Mouse (Mus musculus) olfactory bulb, adult 2 months (tissue): ENCODE results near the gene Tex14.

ENCODE experiments used
- CTCF ChIP-seq: fragments of 200-500 bp; IDR thresholded peaks from 2 replicates; pipeline ENCODE4 v1.5.1; 2012; ENCODE audit warnings: low read depth, mild to moderate bottlenecking, low read length, moderate library complexity; ENCODE audit not compliant: insufficient read depth
- POLR2A ChIP-seq: fragments of 200-500 bp; IDR thresholded peaks from 2 replicates; pipeline ENCODE4 v1.6.1; 2012; ENCODE audit warnings: mild to moderate bottlenecking, low read depth, low read length, moderate library complexity; ENCODE audit not compliant: insufficient read depth

DNA sequence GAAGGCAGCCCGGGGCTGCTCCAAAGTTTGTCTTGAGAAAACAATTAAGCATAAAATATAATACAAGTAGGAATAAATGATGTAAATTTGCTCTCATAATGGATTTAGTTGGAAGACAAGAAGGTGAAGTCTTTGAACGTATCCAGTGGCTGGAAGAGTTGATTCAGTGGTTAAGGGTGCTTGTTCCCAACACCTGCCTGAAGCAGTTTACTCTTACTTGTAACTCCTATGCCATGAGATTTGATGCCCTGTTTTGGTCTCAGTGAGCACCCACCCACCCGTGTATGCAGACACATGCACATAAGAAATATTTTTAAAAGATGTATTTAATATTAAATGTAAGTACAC, 44.3 kb downstream of the Tex14 start:
- TF ChIP-seq CTCF (no peak), POLR2A (no peak)
